Mouse (Mus musculus) common myeloid progenitor, adult 5-6 weeks (primary cell): Measurements from ENCODE around the gene Ppp6c. TPM values are rescaled to one million over a fixed set of nuclear protein-coding genes. Genes with fewer than 3 reads are reported as not detected.

Experiments
- ATAC-seq: replicated peaks from 2 replicates; pipeline ENCODE4 v1.8.0; 2016; ENCODE audit warnings: low read depth, mild to moderate bottlenecking, moderate TSS enrichment, inconsistent platforms; ENCODE audit not compliant: poor library complexity, severe bottlenecking
- total RNA-seq: library from RNA; stranded (forward); fragments of 200-1000, 187-1606 nt; gene quantifications from 2 replicates; pipeline ENCODE4 v1.2.3, GENCODE M21; 2017

Ppp6c gene
- total RNA-seq, 1 experiment from 2014 or later: 67.2 TPM

DNA sequence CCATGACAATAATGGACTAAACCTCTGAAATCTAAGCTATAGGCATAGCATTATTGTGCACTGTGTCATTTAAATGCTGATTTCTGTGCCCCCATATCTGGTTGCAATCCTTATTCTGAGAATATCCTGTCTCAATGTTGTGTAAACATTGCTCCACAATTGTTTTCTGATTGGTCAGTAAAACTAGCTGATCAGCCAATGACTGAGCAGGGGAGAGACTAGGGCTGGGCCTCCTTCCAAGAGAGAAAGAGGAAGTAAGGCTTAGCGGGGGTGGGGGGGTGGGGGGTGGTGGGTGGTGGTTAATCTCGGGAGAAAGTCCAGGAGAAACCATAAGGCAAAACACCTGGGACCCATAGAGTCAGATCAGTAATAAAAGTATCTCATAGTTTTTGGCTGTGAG, 78.2 kb downstream of the Ppp6c start:
- peak; percentile 84 for ATAC-seq

- no peak for ATAC-seq
Observed at GRCm38 (mm10) chr2:39146469-39146868, 79.8 kb downstream of the Ppp6c start.

Other genes with a start within 250 kb of the Ppp6c start
- gene Wdr38, start 229.0 kb downstream of the Ppp6c start, total RNA-seq: 0.18 and 0.34 TPM in 2 replicates
- gene Arpc5l, start 221.1 kb downstream of the Ppp6c start, total RNA-seq: 56.4 and 67.3 TPM in 2 replicates
- 1,747 and 1,973 TPM in 2 replicates for gene Rpl35, start 220.8 kb downstream of the Ppp6c start, total RNA-seq
- gene Golga1, start 160.9 kb downstream of the Ppp6c start, total RNA-seq: 11.5 and 21.1 TPM in 2 replicates
- 7.0 and 12.2 TPM in 2 replicates for gene Scai, start 35.7 kb downstream of the Ppp6c start, total RNA-seq